Mouse (Mus musculus): ENCODE measurements around the gene H2-M10.1. TPM values are rescaled to one million over a fixed set of nuclear protein-coding genes. Genes with fewer than 3 reads are reported as not detected.

Gene H2-M10.1
- not detected in 2 replicates for polyA plus RNA-seq (2015; fragmentation: Nextera tagmentation; extraction: Ambion mirVana)

DNA sequence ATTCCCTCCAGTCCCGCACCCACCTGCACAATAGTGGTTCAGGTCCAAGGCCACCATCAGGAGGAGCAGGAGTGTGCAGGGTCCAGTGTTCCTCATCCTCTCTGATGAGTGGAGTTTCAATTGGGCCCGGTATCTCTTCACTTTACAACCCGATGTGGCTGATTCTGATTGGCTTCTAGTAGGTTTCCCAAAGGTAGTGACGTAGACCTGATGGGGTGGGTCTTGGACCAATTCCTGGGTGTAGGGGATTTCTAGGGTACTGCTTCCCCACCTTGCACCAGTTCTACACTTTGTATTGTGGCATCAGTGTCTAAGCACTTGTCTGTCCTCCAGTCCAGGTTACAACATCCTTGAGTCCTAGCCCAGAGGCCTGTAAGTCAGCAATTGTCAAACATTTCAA lies at the start of gene H2-M10.1:
TSS of gene H2-M10.1 (minus strand) at position 101 of the 400 bp plus-strand sequence.

DNA sequence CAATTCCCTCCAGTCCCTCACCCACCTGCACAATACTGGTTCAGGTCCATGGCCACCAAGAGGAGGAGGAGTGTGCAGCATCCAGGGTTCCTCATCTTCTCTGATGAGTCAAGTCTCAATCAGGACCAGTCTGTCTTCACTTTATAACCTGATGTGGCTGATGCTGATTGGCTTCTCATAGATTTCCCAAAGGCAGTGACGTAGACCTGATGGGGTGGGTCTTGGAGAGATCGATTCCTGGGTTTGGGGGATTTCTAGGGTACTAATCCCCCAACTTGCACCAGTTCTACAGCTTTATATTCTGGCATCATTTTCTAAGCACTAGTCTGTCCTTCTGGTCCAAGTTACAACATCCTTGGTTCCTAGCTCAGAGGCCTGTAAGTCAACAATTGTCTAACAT lies 42.4 kb upstream of the H2-M10.1 start, which contains the start of gene H2-M10.3:
TSS of gene H2-M10.3 (minus strand) at position 101 of the 400 bp plus-strand sequence.

DNA sequence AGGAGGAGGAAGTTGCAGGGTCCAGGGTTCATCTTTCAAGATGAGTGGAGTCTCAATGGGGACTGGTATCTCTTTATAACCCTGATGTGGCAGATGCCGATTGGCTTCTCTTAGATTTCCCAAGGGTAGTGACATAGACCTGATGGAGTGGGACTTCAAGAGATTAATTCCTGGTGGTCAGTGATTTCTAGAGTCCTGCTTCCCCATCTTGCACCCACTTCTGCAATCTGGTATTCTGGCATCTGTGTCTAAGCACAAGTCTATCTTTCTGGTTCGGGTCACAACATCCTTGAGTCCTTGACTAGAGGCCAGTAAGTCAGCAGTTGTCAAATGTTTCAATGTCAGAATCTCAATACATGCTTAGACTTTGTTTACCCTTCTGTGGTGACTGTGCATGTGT lies 39.6 kb downstream of the H2-M10.1 start, which contains the start of gene H2-M10.2:
TSS of gene H2-M10.2 (minus strand) at position 101 of the 400 bp plus-strand sequence.

Other genes with a start within 250 kb of the H2-M10.1 start
- not detected in 2 replicates for gene Gm19684, start 204.5 kb downstream of the H2-M10.1 start, polyA plus RNA-seq (2015; fragmentation: Nextera tagmentation; extraction: Ambion mirVana)
- not detected in 2 replicates for gene Gm7030, start 196.7 kb downstream of the H2-M10.1 start, polyA plus RNA-seq (2015; fragmentation: Nextera tagmentation; extraction: Ambion mirVana)
- gene Gm8909, start 157.6 kb downstream of the H2-M10.1 start, polyA plus RNA-seq (2015; fragmentation: Nextera tagmentation; extraction: Ambion mirVana), result not detected in 2 replicates
- gene H2-T3, start 135.9 kb downstream of the H2-M10.1 start, polyA plus RNA-seq (2015; fragmentation: Nextera tagmentation; extraction: Ambion mirVana), result not detected in 2 replicates
- 85.5 and 95.5 TPM in 2 replicates for gene Rpp21, start 68.1 kb downstream of the H2-M10.1 start, polyA plus RNA-seq (2015; fragmentation: Nextera tagmentation; extraction: Ambion mirVana)
- 7.5 TPM in 2 replicates for gene Trim39, start 53.9 kb downstream of the H2-M10.1 start, polyA plus RNA-seq (2015; fragmentation: Nextera tagmentation; extraction: Ambion mirVana)
- not detected in 2 replicates for gene H2-M10.2, start 39.7 kb downstream of the H2-M10.1 start, polyA plus RNA-seq (2015; fragmentation: Nextera tagmentation; extraction: Ambion mirVana)
- gene H2-M10.3, start 42.3 kb upstream of the H2-M10.1 start, polyA plus RNA-seq (2015; fragmentation: Nextera tagmentation; extraction: Ambion mirVana), result not detected in 2 replicates
- not detected in 2 replicates for gene H2-M10.4, start 136.2 kb upstream of the H2-M10.1 start, polyA plus RNA-seq (2015; fragmentation: Nextera tagmentation; extraction: Ambion mirVana)
- not detected in 2 replicates for gene H2-M11, start 220.9 kb upstream of the H2-M10.1 start, polyA plus RNA-seq (2015; fragmentation: Nextera tagmentation; extraction: Ambion mirVana)

Measured in urinary bladder, postnatal 0 days (tissue).